Mouse (Mus musculus): ENCODE results near the gene Ebp.

DNA sequence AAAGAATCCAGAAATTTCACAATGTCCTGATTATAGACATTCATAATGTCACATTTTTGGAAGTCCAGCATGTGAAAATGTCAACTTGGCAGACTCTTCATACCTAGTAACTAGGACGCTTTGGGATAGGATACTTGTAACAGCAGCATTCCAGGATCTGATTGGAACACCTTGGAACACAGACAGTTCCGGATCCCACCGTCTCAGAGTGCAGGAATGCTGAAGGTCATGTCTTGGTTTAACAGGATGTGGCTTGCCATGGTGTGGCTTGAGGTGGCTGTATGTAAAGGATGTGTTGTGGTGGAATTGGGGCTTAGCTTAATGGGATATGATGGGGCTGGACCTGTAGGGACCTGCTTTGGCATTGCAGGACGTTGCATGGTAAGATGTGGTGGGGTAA is 11.8 kb upstream of the Ebp start:
- TF ChIP-seq MYOD1 (IDR thresholded peaks at IDR 0.05; ENCODE audit: control insufficient read depth in 1 of 3, insufficient read length in 2 of 3, low read depth in 2 of 3): no peak
- no peak for TF ChIP-seq POLR2A (IDR thresholded peaks at IDR 0.05; ENCODE audit: insufficient read length, low read depth)
